Mouse (Mus musculus) spleen, adult 18-20 months (tissue): Measurements from ENCODE around the gene Cdkn2d.
"Not testable (repeated sequence)": the region's sequence is repeated elsewhere in the genome, so short reads cannot be mapped to it uniquely, and the experiment has no call there.

ENCODE experiments used
- DNase-seq, 2 experiments: peaks; one replicate each; pipeline ENCODE4 v3.0.0; 2022; ENCODE audit warnings: mixed read lengths in 2 of 2

The Cdkn2d gene

DNA sequence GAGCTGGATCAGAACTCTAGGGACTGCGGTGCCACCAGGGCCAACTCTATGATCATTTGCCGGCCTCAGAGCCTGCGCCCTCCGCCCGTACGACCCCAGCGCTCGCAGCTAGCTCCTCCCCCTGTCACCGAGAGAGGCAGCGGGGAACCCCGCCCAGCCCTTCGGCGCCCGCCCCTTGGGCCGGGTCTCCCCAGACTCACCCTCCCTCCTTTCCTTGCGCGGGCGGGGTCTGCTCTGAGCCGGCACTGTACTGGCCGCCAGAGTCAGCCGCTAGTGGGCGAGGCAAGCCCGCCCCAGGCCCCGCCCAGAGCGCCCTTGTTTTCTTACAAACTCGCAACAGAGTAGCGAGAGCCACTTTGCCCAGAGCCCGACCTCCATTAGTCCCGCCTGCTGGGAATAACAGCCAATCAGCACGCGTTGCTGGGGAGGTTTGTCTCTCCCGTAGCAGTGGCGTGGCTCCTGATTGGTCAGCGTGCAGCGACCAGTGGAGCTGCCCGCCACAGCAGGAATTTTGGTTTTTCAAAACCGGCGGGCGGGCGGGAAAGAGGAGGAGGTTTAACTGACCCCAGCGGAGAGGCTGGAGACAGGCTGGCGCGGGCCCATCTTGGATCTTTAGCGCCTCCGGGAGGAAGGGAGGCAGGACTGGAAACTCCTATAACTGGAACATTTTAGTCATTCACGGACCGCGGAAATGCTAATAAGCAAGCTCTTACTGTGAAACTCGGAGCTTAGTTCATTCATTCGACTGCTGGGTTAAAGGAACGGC, at the start of gene Cdkn2d:
Gene Cdkn2d, minus strand, starts transcription at position 386 of the 766 bp plus-strand sequence.
- peak; percentile 100 for DNase-seq

DNA sequence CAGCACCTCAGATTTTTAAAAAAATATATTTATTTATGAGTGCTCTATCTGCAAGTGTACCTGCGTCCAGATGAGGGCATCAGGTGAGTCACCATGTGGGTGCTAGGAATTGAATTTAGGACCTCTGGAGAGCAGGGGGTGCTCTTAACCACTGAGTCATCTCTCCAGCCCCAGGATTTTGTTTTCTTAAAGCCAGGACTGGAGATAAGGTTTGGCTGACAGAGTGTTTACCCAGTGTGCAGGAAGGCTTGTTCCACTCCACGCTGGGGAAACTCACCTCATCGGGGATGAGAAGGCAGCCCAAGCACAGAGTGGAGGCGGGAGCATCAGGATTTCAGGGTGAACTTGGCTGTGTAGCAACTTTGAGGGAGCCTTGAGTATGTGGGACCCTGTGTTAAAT, 49.2 kb upstream of the Cdkn2d start:
- DNase-seq = no peak

DNA sequence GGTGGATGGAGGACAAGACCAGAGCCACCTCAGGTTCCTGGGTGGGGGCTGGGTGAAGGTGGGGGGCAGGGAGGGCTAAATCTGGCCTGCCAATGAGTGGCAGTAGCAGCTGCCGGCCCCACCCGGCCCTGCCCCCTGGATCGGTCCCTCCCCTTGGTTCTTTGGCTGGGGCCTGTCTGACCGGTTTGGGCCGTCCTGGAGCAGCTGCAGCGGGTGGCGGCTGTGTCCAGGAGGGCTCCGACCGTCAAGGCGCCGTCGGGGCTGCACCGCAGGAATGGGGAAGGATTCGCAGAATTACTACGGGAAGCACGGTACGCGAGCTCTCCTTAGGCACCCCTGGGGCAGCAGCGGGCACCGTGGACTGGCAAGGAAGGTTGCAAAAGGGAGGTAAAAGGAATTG, 46.4 kb upstream of the Cdkn2d start:
- DNase-seq = no peak

DNA sequence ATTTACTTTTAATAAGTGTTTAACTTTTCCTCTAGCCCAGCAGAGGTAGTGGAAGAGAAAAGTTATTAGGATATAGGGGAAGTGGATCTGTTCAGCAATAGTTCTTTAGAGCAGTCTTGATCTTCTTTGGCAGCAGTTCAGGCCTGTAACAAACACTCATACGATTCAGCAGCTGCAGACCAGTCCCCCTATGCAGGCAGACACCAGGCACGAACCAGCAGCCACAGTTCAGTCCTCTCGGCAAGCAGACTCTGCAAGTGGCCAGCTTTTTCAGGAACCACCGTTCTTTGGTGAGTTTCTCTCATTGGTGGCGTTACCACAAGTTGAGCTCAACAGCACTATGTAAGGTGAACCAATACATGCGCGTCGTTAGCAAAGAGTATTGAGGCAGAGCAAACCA, 45.3 kb upstream of the Cdkn2d start:
- DNase-seq = no peak

DNA sequence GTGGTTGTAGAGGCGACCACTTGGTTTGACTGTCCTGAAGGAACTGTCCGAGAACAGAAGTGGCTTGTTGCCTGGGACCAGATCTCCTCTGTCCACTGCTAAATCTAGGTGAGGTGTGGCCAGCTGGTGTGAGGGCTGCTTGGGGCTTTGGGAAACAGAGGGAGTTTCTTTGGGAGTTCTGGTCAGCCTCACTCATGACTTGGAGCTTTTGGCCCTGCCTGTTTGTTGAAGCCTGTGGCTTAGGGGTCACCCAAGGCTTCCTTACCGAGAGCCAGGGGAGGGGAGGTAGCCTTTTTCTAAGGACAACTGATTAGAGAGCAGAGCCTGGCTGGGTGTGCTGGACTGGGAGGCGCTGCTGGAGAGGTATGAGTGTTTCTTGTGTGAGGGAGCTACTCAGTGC, 44.2 kb upstream of the Cdkn2d start:
- no peak for DNase-seq

DNA sequence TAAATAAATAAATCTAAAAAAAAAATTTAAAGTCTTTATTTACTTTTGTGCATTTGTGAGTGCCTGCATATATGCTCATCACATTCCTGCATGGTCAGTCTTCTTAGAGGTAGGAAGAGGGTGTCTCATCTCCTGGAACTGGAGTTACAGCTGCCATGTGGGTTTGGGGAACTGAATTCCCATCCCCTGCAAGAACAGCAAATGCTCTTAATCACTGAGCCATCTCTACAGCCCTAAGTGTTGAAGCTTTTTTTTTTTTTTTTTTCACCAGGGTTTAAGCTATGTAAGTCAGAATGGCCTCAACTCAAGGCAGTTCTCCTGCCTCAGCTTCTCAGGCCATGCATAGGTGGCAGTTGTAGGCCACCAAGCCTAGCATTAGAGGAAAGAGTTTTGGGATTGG, 43.5 kb upstream of the Cdkn2d start:
- DNase-seq = no peak

DNA sequence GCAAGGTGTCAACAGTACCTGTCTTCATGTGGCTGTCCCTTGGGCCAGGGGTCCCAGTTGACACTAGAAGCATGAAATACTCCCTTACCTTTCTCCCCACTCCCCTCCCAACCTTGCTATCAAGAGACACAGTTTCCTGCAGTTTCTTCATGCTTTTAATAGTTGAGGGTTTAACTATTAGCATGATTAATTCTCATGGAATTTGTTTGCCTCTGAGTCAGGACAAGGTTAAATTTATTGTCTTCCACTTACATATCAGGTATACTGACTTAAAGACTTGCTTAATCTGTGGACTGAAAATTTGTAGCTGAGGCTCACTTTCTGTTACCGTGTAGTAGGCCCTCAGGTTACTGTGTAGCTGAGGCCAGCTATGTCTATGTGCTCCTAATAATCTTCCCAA, 42.3 kb upstream of the Cdkn2d start:
- DNase-seq = no peak

DNA sequence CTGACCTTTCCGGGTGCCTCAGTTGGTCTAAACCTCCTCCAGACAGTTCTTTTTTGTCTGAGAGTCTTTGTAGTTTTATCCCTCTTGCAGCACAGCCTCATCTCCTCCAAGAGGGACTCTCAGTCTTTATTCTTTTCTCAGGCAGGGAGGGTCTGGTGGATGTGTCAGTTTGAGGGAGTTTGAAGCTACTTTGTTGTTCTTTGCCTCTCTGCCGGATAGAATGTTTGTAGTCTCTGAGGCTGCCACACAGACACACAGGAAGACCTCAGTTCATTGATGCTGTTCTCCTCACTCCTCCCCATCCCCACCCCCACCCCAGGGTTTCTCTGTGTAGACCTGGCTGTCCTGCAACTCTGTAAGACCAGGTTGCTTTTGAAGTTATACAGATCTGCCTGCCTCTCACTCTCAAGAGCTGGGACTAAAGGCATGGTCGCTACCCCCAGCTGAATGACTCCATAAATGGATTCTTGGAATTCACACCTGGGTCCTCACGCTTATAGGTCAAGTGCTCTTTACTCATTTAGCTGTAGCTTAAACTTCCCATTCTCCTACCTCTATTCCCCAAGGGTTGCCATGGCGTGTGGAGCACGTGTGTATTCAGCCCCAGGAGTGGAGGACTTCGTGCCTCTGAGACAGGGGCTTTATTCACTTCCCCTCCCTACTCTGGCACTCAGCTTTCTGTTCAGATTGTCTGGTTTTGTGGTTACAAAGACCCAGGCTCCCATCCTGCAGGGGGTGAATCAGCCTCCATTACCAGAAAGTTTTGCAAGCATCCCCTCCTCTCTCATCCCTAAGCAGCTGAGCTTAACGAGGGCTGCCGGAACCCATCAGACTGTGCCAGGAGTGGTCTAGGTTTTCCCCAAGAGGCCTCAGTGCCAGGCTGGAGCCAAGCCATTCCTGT, 41.2 kb upstream of the Cdkn2d start:
- DNase-seq = no peak

DNA sequence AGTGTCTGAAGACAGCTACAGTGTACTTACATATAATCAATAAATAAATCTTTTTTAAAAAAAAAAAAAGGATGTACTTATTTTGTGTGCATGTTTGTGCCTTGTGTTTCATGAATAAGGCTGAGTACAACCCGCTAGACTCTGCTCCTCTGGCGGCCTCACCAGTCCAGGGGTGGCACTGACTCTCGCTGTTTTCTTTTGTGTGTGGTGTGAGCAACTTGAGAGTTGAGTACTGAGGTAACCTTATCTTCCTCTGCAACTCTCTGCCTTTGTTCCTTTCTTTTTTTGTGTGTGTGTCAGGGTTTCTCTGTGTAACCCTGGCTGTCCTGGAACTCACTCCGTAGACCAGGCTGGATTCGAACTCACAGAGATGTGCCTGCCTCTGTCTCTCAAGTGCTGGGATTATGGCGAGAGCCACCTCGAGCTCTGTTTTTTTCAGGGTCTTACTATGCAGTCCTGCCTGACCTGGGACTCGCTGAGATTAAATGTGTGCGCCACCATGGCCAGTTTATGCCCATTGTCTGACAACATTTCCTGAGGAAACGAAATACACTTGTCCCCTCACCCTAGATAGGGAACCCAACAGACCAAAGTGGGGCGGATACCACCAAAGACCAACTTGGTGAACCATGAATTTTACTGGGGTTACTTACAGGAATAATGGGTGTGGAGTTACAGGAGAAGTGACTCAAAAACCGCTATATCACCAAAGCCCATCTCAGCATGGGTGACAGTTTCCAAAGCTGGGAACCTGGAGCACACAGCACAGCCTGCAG, 40.3 kb upstream of the Cdkn2d start:
- no peak for DNase-seq

DNA sequence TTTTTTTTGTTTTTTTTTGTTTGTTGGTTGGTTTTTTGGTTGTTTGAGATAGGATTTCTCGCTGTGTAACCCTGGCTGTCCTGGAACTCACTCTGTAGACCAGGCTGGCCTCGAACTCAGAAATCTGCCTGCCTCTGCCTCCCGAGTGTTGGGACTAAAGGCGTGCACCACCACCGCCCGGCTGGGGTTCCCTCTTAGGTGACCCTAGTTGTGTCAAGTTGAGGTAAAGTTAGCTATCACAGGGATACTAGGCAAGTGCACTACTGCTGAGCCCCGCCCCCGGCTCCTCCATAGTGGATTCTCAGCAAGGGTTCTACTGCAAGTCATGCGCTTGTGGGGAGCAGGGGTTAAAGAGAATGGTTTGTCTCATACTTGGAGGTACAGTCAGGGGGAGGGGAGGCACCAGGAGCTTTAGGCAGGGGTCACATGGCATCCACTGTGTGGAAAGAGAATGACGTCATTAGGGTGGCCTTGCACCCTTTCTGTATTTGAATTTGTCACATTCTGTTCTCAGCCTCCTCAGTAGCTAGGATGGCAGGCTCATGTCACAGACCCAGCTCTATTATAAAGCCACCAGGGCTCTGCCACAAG, 38.6 kb upstream of the Cdkn2d start:
- no peak for DNase-seq

DNA sequence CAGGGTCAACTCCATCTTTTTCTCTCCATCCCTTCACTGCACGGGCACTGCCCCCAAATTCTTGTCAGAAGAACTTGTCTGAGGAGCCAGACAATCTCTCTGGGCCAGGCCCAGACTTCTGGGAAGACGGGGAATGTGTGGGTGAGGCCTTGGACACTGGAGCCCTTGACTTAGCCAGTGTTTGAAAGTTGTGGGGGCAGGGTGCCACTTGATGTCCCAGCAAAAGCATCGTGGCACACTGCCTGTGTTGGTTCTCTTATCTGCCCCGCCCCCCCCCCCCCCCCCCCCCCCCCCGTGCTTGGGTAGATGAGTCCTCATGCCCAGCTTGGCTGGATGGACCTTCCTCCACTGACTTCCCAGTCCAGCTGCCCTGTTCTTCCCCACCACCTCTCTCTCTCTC, 37.8 kb upstream of the Cdkn2d start:
- DNase-seq = no peak

DNA sequence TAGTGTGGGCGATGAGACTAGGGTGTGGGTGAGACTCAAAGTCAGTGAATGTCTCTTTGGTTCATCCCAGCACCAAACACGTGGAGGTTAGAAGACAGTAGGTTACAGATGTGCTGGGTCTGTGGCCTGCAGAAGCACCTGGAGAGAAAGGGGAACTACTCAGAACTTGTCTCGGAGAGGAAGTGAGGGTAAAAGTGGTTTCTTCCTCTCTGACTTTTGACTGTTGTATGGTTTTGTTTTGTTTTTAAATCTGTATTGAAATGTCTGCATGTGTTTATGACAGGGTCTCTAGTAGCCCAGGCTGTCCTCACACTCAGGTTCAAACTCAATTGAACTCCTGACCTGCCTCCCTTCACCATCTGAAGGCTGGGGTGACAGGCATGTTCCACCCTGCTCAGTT, 36.8 kb upstream of the Cdkn2d start:
- peak in 1 of 2 experiments; percentile 32 for DNase-seq

DNA sequence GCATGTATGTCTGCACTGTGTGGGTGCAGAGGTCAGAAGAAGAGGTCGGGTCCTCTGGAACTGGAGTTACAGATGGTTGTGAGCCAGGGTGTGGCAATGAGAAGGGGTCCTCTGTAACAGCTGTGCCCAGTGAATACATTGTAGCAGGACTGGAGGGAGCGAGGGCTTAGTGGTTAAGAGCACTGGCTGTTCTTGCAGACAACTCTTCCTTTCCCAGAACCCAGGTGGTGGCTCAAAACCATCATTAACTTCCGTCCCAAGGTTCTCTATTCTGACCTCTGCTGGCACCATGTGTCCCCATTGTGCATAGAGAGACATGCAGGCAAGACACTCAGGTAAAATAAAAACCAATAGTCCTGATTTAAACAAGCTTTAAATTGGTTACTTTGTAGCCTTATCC, 36.4 kb upstream of the Cdkn2d start:
- DNase-seq = no peak

DNA sequence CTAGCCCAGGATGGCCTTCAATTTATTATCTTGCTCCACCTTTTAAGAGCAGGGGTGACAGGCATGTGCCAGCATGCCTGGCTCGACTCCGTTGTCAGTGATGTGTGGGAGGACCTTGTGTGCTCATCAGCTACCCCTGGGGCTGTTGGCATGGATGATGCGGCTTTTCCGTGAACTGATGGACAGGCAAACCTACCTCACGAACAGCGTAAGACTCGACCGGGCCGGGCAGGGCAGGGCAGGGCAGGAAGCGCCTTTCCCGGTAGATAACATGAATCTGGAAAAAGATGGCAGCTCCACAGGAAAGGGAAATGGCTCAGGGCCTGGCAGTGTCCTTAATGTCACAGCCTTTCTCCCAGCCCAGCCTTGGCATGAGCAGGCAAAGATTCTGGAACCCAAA, 33.1 kb upstream of the Cdkn2d start:
- DNase-seq = no peak

DNA sequence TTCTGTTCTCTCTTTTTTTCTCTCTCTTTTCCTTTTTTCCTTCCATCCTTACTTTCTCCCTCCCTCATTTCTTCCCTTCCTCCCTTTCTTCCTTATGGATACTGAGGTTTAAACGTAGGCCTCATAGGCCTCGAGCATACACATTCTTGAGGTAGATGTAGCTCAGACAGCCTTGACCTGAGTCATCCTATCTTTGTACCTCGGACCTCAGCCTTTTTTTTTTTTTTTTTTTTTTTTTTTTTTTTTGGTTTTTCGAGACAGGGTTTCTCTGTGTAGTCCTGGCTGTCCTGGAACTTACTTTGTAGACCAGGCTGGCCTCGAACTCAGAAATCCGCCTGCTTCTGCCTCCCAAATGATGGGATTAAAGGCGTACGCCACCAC, 31.7 kb upstream of the Cdkn2d start:
- not testable (repeated sequence) for DNase-seq

DNA sequence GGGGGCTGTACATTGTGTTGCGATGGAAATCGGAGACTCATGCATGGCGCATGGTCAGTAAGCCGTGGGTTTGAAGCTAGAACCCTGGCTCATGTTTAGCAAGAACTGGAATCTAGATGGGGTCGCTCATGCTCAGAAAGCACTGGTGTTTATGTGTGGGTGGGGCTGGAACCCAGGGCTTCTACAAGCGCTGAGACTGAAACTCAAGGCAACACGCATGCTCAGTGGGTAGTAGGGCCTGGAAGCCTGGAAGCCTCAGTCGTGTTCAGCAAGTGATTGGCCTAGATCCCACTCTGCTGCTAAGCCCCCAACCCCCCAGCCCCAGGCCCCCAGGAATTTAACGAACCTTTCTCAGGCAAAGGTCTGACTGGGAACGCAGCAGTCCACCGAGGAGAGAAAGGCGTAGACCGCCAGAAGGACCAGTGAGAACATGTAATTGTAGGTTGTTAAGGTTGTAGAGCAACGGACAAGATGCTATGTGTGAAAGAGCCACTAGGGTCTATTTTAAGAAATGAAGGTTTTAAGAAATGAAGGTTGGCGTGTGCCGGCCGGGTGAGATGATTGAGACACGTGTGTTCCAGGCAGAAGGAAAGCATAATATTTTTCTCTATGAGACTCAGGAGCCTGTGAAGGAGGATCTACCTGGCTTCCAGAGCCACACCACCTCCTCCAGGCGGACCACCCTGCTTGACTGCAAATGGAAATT, 31.2 kb upstream of the Cdkn2d start:
- DNase-seq = peak in 1 of 2 experiments; percentile 40

DNA sequence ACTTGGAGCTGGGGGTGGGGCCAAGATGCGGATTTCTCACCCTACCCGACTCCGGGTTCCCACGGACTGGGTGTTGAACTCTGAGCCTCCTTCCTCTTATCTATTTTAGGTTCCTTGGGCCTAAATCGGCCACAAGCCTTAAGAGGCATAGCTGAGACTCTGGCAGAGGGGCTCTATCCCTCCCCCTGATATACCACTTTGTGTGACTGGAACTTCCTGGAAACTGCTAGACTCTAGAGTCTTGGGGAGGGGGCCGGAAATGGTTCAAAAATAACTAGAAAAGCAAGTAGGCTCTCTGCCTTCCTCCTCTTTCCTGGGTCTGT, 30.3 kb upstream of the Cdkn2d start:
- peak; percentile 66 to 72 for DNase-seq

DNA sequence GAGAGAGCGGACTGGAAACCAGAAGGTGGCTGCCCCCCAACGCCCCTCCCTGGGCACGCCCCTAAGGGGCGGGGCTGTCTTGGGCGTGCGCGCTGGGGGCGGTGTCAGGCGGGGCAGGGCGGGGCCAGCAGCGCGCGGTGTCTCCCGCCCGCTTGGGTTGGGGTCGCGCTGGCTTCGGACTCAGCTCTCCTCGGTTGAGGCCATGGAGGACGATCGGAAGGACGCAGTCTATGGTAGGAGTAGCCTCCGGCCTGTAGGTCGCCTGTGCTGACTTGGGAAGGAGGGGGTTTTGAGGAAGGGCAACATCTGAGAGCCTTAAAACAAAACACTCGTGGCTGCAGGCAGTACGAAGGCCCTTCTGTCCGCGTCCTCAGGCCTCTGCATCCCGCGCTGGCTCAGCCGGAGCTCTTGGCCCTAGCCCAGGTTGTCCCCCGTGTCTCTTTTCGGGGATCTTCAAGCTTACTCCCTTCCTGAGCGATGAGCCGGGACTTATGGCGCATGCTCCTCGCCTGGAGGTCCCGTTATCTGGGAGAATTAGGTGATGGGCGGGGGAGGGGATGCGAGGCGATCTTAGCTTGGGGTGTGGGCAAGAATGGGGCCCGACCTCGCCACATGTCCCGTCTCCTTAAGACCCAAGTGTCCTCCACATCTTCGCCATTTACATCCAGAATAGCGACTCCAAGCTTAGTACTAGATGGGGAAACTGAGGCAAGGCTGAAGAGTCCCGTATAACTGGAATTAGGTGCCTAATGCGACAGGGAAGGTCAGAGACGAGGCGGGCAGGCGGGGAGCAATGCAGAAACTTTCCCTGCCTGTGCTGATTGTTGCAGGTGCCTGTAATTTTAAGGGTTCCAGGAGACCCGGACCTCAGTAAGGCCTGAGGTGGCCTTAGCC, 29.7 kb upstream of the Cdkn2d start, which contains the start of gene Slc44a2:
Gene Slc44a2, plus strand, starts transcription at position 80 of the 894 bp plus-strand sequence.
- DNase-seq = peak; percentile 85 to 95

DNA sequence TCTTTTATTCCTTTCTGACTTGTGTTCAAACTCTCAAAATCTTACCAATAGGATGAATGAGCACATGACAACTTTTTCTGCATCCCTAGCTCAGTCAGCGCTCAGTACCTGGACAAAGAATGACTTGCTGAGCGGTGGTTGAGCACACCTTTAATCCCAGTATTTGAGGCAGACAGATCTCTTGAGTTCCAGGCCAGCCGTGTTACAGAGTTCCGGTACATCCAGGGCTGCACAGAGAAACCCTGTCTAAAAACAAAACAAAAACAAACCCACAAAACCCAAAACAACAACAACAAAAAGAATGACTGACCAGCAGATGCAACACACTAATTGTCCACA, 29.0 kb upstream of the Cdkn2d start:
- DNase-seq = no peak

DNA sequence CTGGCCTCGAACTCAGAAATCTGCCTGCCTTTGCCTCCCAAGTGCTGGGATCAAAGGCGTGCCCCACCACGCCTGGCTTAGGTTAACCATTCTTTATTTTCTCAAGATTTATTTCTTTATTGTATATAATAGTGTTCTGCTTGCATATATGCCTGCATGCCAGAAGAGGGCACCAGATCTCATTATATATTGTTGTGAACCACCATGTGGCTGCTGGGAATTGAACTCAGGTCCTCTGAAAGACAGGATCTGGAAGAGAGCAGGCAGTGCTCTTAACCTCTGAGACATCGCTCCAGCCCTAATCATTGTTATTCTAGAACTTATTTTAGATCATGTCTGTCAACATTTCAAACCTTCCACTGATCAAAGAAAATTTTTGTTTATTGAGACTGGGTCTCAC, 28.3 kb upstream of the Cdkn2d start:
- DNase-seq = no peak

DNA sequence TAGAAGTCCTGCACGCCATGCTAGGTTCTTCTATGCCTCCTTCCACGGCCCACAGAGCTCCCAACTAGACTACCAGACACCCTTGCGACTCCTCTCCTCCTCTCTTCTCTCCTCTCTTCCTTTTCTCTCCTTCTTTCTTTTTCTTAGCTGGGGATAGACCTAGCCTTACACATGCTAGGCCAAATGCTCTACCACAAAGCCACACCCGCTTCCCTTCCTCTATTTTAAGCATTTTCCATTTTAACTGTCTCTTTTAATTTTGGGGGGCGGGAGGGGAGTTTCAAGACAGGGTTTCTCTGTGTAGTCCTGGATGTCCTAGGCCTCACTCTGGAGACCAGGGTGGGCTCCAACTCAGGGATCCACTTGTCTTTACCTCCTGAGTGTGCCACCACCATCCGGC, 27.6 kb upstream of the Cdkn2d start:
- no peak for DNase-seq
